Mouse (Mus musculus) liver, embryonic 16.5 days (tissue): ENCODE data around the gene A630001G21Rik. TPM values are rescaled to one million over a fixed set of nuclear protein-coding genes. Genes with fewer than 3 reads are reported as not detected.

Experiments used
- ATAC-seq: fragments of 200-750 bp; cut with Nextera tagmentation; 2 replicates; pipeline ENCODE4 v1.8.0; 2017; ENCODE audit warnings: low read depth, mild to moderate bottlenecking, moderate number of reproducible peaks, moderate library complexity
- H3K27ac ChIP-seq: fragments of 300-500 bp; sonication (generic); 2 replicates; pipeline ENCODE4 v1.5.1; 2014; ENCODE audit warnings: mild to moderate bottlenecking, low read length
- H3K27me3 ChIP-seq: fragments of 300-500 bp; sonication (generic); 2 replicates; pipeline ENCODE4 v1.6.1; 2014; ENCODE audit warnings: low read depth, low read length, mixed read lengths; ENCODE audit not compliant: control insufficient read depth, insufficient read depth
- H3K36me3 ChIP-seq: fragments of 300-500 bp; sonication (generic); 2 replicates; pipeline ENCODE4 v1.6.1; 2014; ENCODE audit warnings: mild to moderate bottlenecking; ENCODE audit not compliant: control insufficient read depth, insufficient read depth
- H3K4me1 ChIP-seq: fragments of 300-500 bp; sonication (generic); 2 replicates; pipeline ENCODE4 v1.6.1; 2014; ENCODE audit warnings: low read depth, low read length, mixed read lengths; ENCODE audit not compliant: control insufficient read depth
- H3K4me2 ChIP-seq: fragments of 300-500 bp; sonication (generic); 2 replicates; pipeline ENCODE4 v1.6.1; 2014; ENCODE audit warnings: low read depth, low read length, mixed read lengths
- H3K4me3 ChIP-seq: fragments of 300-500 bp; sonication (generic); 2 replicates; pipeline ENCODE4 v1.5.1; 2014; ENCODE audit warnings: low read depth, mild to moderate bottlenecking, low read length
- H3K9ac ChIP-seq: fragments of 300-500 bp; sonication (generic); 2 replicates; pipeline ENCODE4 v1.6.1; 2014; ENCODE audit warnings: low read depth, low read length
- H3K9me3 ChIP-seq: fragments of 300-500 bp; sonication (generic); replicated peaks from 2 replicates; pipeline ENCODE4 v1.6.1; 2016; ENCODE audit warnings: low read length; ENCODE audit not compliant: control insufficient read depth
- WGBS: fragments of 180-500 bp; shearing (Covaris S2); extraction: QIAGEN DNeasy Blood & Tissue Kit; methylation state at CpG from one replicate; pipeline ENCODE4 v1.1.7; 2014; ENCODE audit not compliant: insufficient replicate concordance; 5-methylcytosine and 5-hydroxymethylcytosine counted together
- polyA plus RNA-seq: library from polyadenylated mRNA; unstranded; fragments of >200 nt; fragmentation: Nextera tagmentation; extraction: Ambion mirVana; gene quantifications from 2 replicates; pipeline ENCODE4 v1.2.1, GENCODE M21; 2015

The A630001G21Rik gene
- polyA plus RNA-seq, 1 experiment from 2014 or later: 3.0 TPM

- WGBS: 65% methylated on average over 4 of the region's 4 CpGs
- Histone ChIP-seq H3K9ac (no peak overlapping the region), H3K36me3 (no peaks in the 10 kb centered on the region), H3K27me3 (no peaks in the 10 kb centered on the region), H3K4me3 (no peak overlapping the region), H3K4me2 (no peak overlapping the region), H3K9me3 (no peaks in the 10 kb centered on the region), H3K4me1 (no peaks in the 10 kb centered on the region), H3K27ac (no peak overlapping the region)
- ATAC-seq: no peak
Measured at GRCm38 (mm10) chr1:85761665-85762064, 16.8 kb downstream of the A630001G21Rik start.

GRCm38 (mm10) chr1:85758969-85759293 lies 19.5 kb downstream of the A630001G21Rik start:
- ATAC-seq: no peak
- Histone ChIP-seq H3K4me1 (no peaks in the 10 kb centered on the region), H3K27ac (no peak overlapping the region), H3K4me3 (no peak overlapping the region), H3K36me3 (no peaks in the 10 kb centered on the region), H3K9ac (no peak overlapping the region), H3K27me3 (no peaks in the 10 kb centered on the region), H3K9me3 (no peaks in the 10 kb centered on the region), H3K4me2 (no peak overlapping the region)
- 0% methylated on average over 1 of the region's 1 CpGs for WGBS

DNA sequence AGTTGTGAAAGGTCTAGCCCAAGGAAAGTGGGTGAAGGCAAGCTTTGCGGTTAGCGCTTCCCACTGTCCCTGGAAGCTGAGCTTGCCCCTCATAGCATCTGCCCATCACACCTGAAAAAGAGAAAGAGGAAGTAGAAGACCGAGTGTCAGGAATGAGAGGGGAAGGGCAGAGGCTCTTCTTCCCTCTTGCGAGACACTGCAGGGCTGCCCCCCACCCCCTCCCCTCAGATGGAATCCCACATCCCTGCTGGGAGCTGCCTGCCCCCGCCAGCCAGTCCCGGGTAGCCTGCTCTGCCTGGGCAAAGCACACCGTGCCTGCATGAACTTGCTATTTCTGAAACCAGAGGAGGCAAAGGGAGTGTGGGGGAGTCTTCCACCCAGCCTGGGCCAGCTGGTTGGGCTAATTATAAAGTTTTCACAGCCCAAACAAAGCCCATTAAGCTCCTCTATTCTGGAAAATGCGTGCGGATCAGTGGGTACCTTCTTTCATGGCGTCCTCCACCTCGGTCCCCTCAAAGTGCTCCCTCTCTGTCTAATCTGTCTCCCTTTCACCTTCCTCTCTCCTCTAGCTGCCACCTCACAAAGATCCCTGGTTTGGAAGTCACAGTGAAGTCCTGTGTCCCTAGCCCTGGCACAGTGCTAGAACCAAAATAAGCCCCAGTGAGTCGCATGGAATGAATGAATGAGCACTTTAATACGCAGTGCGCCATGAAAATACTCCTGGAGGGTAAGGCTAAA lies 20.0 kb downstream of the A630001G21Rik start:
- Histone ChIP-seq H3K4me1 (no peaks in the 10 kb centered on the region), H3K36me3 (no peaks in the 10 kb centered on the region), H3K9ac (no peak overlapping the region), H3K9me3 (no peaks in the 10 kb centered on the region), H3K4me3 (no peak overlapping the region), H3K27ac (no peak overlapping the region), H3K4me2 (no peak overlapping the region), H3K27me3 (no peaks in the 10 kb centered on the region)
- no peak for ATAC-seq
- WGBS: 22% methylated on average over 14 of the region's 14 CpGs

- H3K9ac ChIP-seq: no peak overlapping the region
- H3K36me3 ChIP-seq: no peaks in the 10 kb centered on the region
- no peak overlapping the region for H3K4me2 ChIP-seq
- no peaks in the 10 kb centered on the region for H3K27me3 ChIP-seq
- H3K4me1 ChIP-seq: no peaks in the 10 kb centered on the region
- ATAC-seq: no peak
- no peak overlapping the region for H3K27ac ChIP-seq
- whole genome bisulfite sequencing: 48% methylated on average over 6 of the region's 6 CpGs
- H3K4me3 ChIP-seq: no peak overlapping the region
- H3K9me3 ChIP-seq: no peaks in the 10 kb centered on the region
Measured at GRCm38 (mm10) chr1:85757531-85758230, 20.8 kb downstream of the A630001G21Rik start.

DNA sequence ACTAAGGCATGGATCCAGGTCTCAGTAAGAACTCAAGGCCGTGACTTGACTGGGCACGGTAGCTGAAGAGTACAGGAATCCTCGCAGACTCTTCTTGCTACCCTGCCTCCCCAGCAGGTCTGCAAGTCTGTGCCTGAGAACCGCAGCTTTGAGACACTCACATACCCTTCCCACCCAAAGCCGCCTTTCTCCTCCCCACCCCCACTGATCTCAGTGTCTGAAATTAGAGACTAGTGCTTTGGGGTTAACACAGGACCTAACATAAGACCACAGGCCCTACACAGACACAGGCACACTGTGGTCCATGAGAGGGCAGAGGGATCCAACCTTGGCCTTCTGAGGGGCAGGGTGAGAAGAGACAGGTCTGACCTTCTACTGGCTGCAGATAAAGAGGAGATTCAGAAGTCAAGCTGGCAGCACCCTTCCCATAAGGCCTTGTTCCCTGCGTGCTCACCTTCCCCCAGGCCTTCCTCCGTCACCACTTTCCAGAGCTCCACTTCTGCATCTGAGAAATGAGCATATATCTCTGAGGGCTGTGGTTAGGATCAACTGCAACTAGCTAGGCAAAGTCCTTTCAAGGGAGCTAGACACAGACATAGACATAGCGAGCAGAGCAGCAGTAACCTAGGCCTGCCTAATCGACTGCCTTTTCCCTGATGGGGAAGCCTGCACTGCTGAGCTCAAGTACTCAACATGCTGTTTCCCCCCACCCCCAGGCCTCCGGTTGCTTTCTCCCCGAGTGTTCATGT lies 26.3 kb downstream of the A630001G21Rik start:
- no peaks in the 10 kb centered on the region for H3K9me3 ChIP-seq
- no peak overlapping the region for H3K9ac ChIP-seq
- H3K36me3 ChIP-seq: no peaks in the 10 kb centered on the region
- H3K27me3 ChIP-seq: no peaks in the 10 kb centered on the region
- peak overlapping the region; percentile 37 for H3K27ac ChIP-seq
- ATAC-seq: no peak
- no peak overlapping the region for H3K4me2 ChIP-seq
- H3K4me1 ChIP-seq: no peaks in the 10 kb centered on the region
- no peak overlapping the region for H3K4me3 ChIP-seq
- 55% methylated on average over 11 of the region's 11 CpGs for whole genome bisulfite sequencing

GRCm38 (mm10) chr1:85751494-85751893 lies 26.9 kb downstream of the A630001G21Rik start:
- Histone ChIP-seq H3K27ac (peak overlapping the region; percentile 37), H3K4me1 (no peaks in the 10 kb centered on the region), H3K36me3 (no peaks in the 10 kb centered on the region), H3K9ac (no peak overlapping the region), H3K4me2 (no peak overlapping the region), H3K27me3 (no peaks in the 10 kb centered on the region), H3K4me3 (no peak overlapping the region), H3K9me3 (no peaks in the 10 kb centered on the region)
- WGBS: 33% methylated on average over 6 of the region's 6 CpGs
- peak; percentile 58 for ATAC-seq

GRCm38 (mm10) chr1:85750650-85751049 lies 27.8 kb downstream of the A630001G21Rik start:
- Histone ChIP-seq H3K36me3 (no peaks in the 10 kb centered on the region), H3K4me1 (no peaks in the 10 kb centered on the region), H3K4me2 (no peak overlapping the region), H3K27me3 (no peaks in the 10 kb centered on the region), H3K9ac (no peak overlapping the region), H3K9me3 (no peaks in the 10 kb centered on the region), H3K27ac (no peak overlapping the region), H3K4me3 (no peak overlapping the region)
- no peak for ATAC-seq
- WGBS: 45% methylated on average over 4 of the region's 4 CpGs

DNA sequence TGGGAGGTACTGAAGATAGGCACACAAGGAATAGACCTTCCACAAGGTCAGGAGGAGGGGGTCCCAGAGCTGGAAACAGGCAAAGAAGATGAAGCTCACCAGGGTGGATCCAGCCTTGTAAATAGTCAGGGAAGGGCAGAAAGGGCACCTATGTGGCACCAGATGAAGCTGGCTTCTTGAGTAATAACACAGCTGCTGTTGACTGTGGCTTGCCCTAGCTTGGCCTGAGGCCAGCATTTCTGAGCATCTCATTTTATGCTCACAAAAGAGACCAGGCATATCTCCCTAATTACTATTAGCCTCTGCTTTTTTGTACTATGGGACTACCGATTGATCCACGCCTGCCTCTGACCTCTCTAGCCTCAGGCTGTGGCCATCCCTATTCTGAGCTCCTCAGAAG lies 28.6 kb downstream of the A630001G21Rik start:
- H3K27ac ChIP-seq: no peak overlapping the region
- H3K36me3 ChIP-seq: no peaks in the 10 kb centered on the region
- no peak overlapping the region for H3K4me2 ChIP-seq
- H3K9ac ChIP-seq: no peak overlapping the region
- ATAC-seq: no peak
- H3K27me3 ChIP-seq: no peaks in the 10 kb centered on the region
- no peaks in the 10 kb centered on the region for H3K4me1 ChIP-seq
- no peak overlapping the region for H3K4me3 ChIP-seq
- H3K9me3 ChIP-seq: no peaks in the 10 kb centered on the region
- WGBS: 76% methylated on average over 2 of the region's 2 CpGs

DNA sequence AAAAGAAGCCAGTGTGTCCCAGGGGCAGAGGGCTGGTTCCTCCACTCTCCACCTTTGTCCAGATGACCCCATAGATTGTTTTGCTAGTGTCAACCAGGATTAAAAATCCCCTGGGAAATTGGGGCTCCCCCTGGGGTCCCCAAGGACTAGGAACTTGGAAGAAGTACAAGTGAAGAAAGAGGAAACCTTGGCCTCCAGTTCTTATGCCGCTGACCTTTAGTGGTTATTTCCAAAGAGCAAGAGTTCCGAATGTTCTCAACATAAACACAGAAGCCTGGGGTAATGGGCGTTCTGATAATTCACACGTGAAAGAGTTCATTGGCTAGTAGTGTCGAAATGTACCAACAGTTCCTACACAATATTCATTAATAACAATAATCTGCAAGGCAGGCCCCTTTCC lies 31.9 kb downstream of the A630001G21Rik start:
- Histone ChIP-seq H3K4me3 (no peak overlapping the region), H3K27ac (no peak overlapping the region), H3K36me3 (no peaks in the 10 kb centered on the region), H3K4me1 (no peaks in the 10 kb centered on the region), H3K4me2 (no peak overlapping the region), H3K27me3 (no peaks in the 10 kb centered on the region), H3K9me3 (no peaks in the 10 kb centered on the region), H3K9ac (no peak overlapping the region)
- ATAC-seq: no peak
- 56% methylated on average over 5 of the region's 5 CpGs for WGBS
